Mouse (Mus musculus): ENCODE measurements around the gene Csmd2. TPM values are rescaled to one million over a fixed set of nuclear protein-coding genes. Genes with fewer than 3 reads are reported as not detected.

Csmd2 gene
- polyA plus RNA-seq, 1 experiment from 2014 or later: 0.05 TPM

DNA sequence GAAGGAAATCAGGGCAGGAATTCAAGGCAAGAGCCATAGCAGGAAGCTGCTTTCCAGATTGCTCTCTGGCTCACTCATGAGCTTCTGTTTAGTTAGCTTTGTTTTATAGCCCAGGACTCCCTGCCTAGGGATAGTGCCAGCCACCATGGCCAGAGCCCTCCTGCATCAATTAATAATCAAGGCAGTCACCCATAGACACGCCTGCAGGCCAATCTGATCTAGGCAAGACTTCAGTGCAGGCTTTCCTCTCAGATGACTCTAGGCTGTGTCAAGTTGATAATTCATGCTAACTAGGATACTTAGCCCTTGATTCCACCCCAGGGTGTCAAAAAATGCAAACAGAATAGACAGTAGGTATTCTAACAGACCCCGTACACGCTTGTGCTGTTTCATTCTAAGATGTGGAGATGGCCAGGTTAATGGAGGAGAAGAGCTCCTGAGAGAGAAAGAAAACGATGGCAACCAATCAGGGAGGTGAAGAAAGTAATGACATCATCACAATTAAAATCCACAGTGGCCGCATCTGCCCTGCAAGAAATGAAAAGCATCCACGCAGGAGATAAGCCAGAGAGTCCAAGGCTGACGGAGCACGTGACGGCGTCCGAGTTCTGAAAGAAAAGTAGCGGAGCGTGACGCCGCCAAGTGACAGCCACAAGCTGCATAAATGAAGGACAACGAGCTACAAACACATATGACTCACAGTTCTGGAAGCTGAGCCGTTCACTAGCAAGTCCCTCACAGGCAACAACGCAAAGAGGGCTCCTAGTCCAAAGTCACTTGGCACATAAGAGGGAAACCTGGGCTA, 440.8 kb downstream of the Csmd2 start:
- Histone ChIP-seq H3K4me2 (ENCODE audit: low read depth, low read length) (peak overlapping the region; percentile 50), H3K9me3 (replicated peaks; ENCODE audit: control insufficient read depth, low read length) (no peaks in the 10 kb centered on the region), H3K9ac (ENCODE audit: low read length) (no peak overlapping the region), H3K4me1 (ENCODE audit: control insufficient read depth, insufficient read depth, low read length) (peaks cover 5% of the 10 kb centered on the region; the same call in 1 of the 2 replicates), H3K27me3 (ENCODE audit: control insufficient read depth, insufficient read depth, low read length) (no peaks in the 10 kb centered on the region), H3K4me3 (ENCODE audit: low read length) (peak overlapping the region; percentile 18), H3K36me3 (ENCODE audit: control insufficient read depth, insufficient read depth) (no peaks in the 10 kb centered on the region), H3K27ac (ENCODE audit: low read length) (no peak overlapping the region)
- WGBS: 46% methylated on average over 18 of the region's 18 CpGs
- ATAC-seq (replicated peaks; ENCODE audit: extremely low read depth, insufficient read depth, low FRiP score): peak; percentile 32; the same call in 1 of the 2 replicates

DNA sequence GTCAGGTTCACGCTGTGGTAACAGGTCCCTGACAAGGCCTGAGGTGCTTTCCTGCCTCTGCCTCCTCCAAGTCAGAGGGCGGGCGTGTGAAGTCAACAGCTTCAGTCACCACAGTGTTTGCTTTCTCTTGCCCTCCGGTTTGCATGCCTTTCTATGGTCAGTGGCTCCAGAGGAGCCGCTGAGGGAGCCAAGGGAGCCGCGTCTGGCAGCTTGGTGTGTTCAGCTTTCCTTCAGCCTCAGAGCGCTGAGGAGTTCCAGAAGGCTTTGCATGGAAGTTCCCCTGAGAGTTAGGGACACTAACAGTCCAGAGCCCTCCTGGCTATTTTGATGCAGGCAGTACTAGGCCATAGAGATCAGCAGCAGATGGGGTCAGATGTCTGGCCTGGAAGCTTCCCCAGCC, 441.9 kb downstream of the Csmd2 start:
- no peaks in the 10 kb centered on the region for H3K36me3 ChIP-seq (ENCODE audit: control insufficient read depth, insufficient read depth)
- H3K4me2 ChIP-seq (ENCODE audit: low read depth, low read length): no peak overlapping the region
- no peak overlapping the region for H3K4me3 ChIP-seq (ENCODE audit: low read length)
- H3K9me3 ChIP-seq (replicated peaks; ENCODE audit: control insufficient read depth, low read length): no peaks in the 10 kb centered on the region
- H3K4me1 ChIP-seq (ENCODE audit: control insufficient read depth, insufficient read depth, low read length): peaks cover 5% of the 10 kb centered on the region; the same call in 1 of the 2 replicates
- H3K27me3 ChIP-seq (ENCODE audit: control insufficient read depth, insufficient read depth, low read length): no peaks in the 10 kb centered on the region
- no peak overlapping the region for H3K27ac ChIP-seq (ENCODE audit: low read length)
- WGBS: 81% methylated on average over 8 of the region's 8 CpGs
- no peak overlapping the region for H3K9ac ChIP-seq (ENCODE audit: low read length)
- no peak for ATAC-seq (replicated peaks; ENCODE audit: extremely low read depth, insufficient read depth, low FRiP score)

DNA sequence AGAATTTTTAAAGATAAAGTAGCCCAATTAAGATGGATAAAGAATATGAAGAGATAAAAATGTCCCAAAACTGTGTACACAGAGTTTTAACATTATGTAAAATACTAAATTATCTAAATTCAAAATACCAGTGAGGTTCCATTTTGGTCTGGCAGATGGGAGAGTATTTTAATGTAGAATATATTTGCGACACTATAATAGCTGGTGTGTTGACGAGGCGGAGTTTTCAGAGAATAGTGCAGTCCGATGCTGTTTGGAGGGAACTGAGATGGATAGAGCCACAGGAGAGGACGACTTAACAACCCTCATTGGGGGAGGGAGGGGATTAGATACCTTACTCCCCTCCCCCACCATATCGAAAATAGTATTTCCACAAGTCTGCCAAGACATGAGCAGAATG, 452.9 kb downstream of the Csmd2 start:
- no peak for ATAC-seq (replicated peaks; ENCODE audit: extremely low read depth, insufficient read depth, low FRiP score)
- WGBS: 81% methylated on average over 6 of the region's 6 CpGs
- Histone ChIP-seq H3K9me3 (replicated peaks; ENCODE audit: control insufficient read depth, low read length) (no peaks in the 10 kb centered on the region), H3K4me3 (ENCODE audit: low read length) (no peak overlapping the region), H3K27me3 (ENCODE audit: control insufficient read depth, insufficient read depth, low read length) (no peaks in the 10 kb centered on the region), H3K36me3 (ENCODE audit: control insufficient read depth, insufficient read depth) (no peaks in the 10 kb centered on the region), H3K9ac (ENCODE audit: low read length) (no peak overlapping the region), H3K4me1 (ENCODE audit: control insufficient read depth, insufficient read depth, low read length) (no peaks in the 10 kb centered on the region), H3K4me2 (ENCODE audit: low read depth, low read length) (no peak overlapping the region), H3K27ac (ENCODE audit: low read length) (no peak overlapping the region)

DNA sequence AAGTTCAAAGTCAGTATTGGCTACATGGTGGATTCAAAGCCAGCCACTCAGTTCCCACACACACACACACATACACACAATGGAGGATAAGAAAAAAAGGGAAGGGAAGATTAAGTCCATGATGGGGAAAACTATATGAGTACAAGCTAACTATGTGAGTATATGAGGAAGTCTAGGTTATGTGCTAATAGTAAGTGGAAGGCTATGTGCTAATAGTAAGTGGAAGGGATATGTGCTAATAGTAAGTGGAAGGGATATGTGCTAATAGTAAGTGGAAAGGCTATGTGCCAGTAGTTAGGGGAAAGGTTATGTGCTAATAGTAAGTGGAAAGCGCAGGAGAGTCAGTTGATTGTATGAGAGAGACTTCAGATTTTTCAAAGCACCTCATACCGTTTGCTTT, 453.6 kb downstream of the Csmd2 start:
- no peak for ATAC-seq (replicated peaks; ENCODE audit: extremely low read depth, insufficient read depth, low FRiP score)
- Histone ChIP-seq H3K27ac (ENCODE audit: low read length) (no peak overlapping the region), H3K27me3 (ENCODE audit: control insufficient read depth, insufficient read depth, low read length) (no peaks in the 10 kb centered on the region), H3K36me3 (ENCODE audit: control insufficient read depth, insufficient read depth) (no peaks in the 10 kb centered on the region), H3K4me1 (ENCODE audit: control insufficient read depth, insufficient read depth, low read length) (no peaks in the 10 kb centered on the region), H3K9ac (ENCODE audit: low read length) (no peak overlapping the region), H3K9me3 (replicated peaks; ENCODE audit: control insufficient read depth, low read length) (no peaks in the 10 kb centered on the region), H3K4me3 (ENCODE audit: low read length) (no peak overlapping the region), H3K4me2 (ENCODE audit: low read depth, low read length) (no peak overlapping the region)
- 80% methylated on average over 2 of the region's 2 CpGs for WGBS

DNA sequence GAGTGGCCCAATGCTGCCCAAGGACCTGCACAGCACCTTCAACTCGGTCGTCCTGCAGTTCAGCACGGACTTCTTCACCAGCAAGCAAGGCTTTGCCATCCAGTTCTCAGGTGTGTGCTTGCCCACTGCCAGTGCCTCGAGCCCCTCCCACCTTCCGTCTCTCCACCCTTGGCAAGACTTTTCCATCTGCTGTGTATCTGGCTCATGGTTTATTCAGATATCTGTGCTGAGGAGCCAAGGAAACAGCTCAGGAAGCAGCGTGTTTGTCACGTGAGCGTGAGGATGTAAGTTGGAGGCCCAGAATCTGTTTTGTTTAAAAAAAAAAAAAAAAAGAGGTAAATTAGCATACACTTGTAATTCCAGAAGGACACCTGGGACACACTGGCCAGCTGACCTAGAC, 455.1 kb downstream of the Csmd2 start:
- H3K27me3 ChIP-seq (ENCODE audit: control insufficient read depth, insufficient read depth, low read length): no peaks in the 10 kb centered on the region
- no peaks in the 10 kb centered on the region for H3K36me3 ChIP-seq (ENCODE audit: control insufficient read depth, insufficient read depth)
- no peaks in the 10 kb centered on the region for H3K4me1 ChIP-seq (ENCODE audit: control insufficient read depth, insufficient read depth, low read length)
- H3K4me3 ChIP-seq (ENCODE audit: low read length): no peak overlapping the region
- 70% methylated on average over 8 of the region's 8 CpGs for WGBS
- no peaks in the 10 kb centered on the region for H3K9me3 ChIP-seq (replicated peaks; ENCODE audit: control insufficient read depth, low read length)
- no peak overlapping the region for H3K9ac ChIP-seq (ENCODE audit: low read length)
- no peak for ATAC-seq (replicated peaks; ENCODE audit: extremely low read depth, insufficient read depth, low FRiP score)
- H3K4me2 ChIP-seq (ENCODE audit: low read depth, low read length): no peak overlapping the region
- H3K27ac ChIP-seq (ENCODE audit: low read length): no peak overlapping the region

DNA sequence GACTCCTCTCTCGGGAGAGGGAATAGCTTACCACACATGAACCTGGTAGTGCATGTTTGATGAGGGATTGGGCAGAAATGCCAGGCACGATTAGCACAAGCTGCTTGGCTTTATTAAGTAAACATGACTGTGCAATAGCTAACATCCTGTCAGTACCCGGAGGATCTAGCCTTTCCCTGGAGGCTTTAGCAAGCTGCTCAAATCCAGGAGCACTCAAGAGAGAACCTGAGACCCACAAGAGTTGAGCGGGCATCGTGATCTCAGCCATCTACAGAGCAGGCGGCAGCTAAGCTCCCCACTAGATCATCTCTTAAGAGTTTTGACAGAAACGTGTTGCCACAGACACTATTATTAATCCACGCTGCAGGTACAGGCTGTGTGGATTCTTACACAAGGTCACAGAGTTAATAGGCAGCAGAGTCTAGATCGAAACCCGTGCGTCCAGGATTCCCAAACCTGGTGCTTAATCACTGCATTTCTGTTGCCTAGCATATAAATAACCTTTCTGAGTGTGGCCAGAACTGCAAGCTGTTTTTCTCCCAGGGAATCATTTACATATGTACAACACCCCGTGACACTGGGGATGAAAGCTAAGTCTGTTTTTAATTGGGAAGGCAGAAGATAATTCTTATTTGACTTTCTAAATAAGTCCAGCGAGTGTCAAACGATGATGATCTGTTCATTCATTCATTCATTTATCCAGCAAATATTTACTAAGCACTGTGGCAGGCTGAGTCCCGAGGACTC, 458.0 kb downstream of the Csmd2 start:
- no peak overlapping the region for H3K4me3 ChIP-seq (ENCODE audit: low read length)
- H3K27ac ChIP-seq (ENCODE audit: low read length): no peak overlapping the region
- no peak overlapping the region for H3K4me2 ChIP-seq (ENCODE audit: low read depth, low read length)
- 61% methylated on average over 15 of the region's 15 CpGs for WGBS
- no peaks in the 10 kb centered on the region for H3K9me3 ChIP-seq (replicated peaks; ENCODE audit: control insufficient read depth, low read length)
- no peaks in the 10 kb centered on the region for H3K36me3 ChIP-seq (ENCODE audit: control insufficient read depth, insufficient read depth)
- peaks cover 3% of the 10 kb centered on the region; the same call in 1 of the 2 replicates for H3K4me1 ChIP-seq (ENCODE audit: control insufficient read depth, insufficient read depth, low read length)
- H3K27me3 ChIP-seq (ENCODE audit: control insufficient read depth, insufficient read depth, low read length): no peaks in the 10 kb centered on the region
- no peak overlapping the region for H3K9ac ChIP-seq (ENCODE audit: low read length)
- ATAC-seq (replicated peaks; ENCODE audit: extremely low read depth, insufficient read depth, low FRiP score): no peak

DNA sequence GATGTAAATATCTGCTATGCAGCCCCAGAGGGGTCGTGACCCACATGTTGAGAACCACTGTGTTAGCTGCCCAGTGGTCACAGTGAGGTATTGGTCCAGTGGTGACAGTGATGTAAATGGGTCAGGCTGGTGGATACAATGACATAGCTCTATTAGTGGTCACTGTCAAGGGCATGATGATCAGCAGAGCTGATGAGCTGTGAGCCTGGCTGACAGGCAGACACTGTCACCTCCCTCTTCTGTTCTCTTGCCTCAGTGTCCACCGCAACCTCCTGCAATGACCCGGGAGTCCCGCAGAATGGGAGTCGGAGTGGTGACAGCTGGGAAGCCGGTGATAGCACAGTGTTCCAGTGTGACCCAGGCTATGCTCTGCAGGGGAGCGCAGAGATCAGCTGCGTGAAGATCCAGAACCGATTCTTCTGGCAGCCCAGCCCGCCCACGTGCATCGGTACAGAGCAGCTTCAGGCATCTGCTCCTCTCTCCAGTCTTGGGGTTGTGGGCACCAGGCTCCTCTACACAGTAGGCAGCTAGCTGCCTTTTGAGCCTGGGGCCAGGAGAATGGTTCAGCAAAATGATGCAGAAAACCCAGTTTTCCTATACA, 461.3 kb downstream of the Csmd2 start:
- Histone ChIP-seq H3K9ac (ENCODE audit: low read length) (no peak overlapping the region), H3K9me3 (replicated peaks; ENCODE audit: control insufficient read depth, low read length) (no peaks in the 10 kb centered on the region), H3K4me2 (ENCODE audit: low read depth, low read length) (no peak overlapping the region), H3K4me1 (ENCODE audit: control insufficient read depth, insufficient read depth, low read length) (peaks cover 3% of the 10 kb centered on the region; the same call in 1 of the 2 replicates), H3K4me3 (ENCODE audit: low read length) (no peak overlapping the region), H3K27me3 (ENCODE audit: control insufficient read depth, insufficient read depth, low read length) (no peaks in the 10 kb centered on the region), H3K36me3 (ENCODE audit: control insufficient read depth, insufficient read depth) (no peaks in the 10 kb centered on the region), H3K27ac (ENCODE audit: low read length) (no peak overlapping the region)
- WGBS: 64% methylated on average over 12 of the region's 12 CpGs
- ATAC-seq (replicated peaks; ENCODE audit: extremely low read depth, insufficient read depth, low FRiP score): no peak

DNA sequence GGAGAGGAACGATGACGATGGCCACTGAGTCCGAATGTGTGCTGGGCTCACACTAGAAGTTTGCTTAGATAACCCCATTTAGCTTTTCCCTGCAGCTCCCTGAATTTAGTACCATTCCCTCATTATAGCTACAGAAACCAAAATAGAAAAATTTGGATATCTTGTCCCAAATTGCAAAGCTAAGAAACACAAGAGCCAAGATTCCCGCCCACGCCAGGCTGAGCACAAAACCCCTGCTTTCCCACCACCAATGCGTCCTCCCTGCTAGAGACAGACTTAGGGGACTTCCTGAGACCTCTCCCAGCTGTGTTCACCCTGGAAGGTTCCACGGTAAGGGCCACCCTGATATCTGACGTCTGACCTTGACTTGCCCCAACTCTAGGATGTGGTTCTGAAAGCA, 462.5 kb downstream of the Csmd2 start:
- ATAC-seq (replicated peaks; ENCODE audit: extremely low read depth, insufficient read depth, low FRiP score): no peak
- Histone ChIP-seq H3K9ac (ENCODE audit: low read length) (no peak overlapping the region), H3K4me1 (ENCODE audit: control insufficient read depth, insufficient read depth, low read length) (peaks cover 3% of the 10 kb centered on the region; the same call in 1 of the 2 replicates), H3K9me3 (replicated peaks; ENCODE audit: control insufficient read depth, low read length) (no peaks in the 10 kb centered on the region), H3K4me2 (ENCODE audit: low read depth, low read length) (no peak overlapping the region), H3K4me3 (ENCODE audit: low read length) (no peak overlapping the region), H3K36me3 (ENCODE audit: control insufficient read depth, insufficient read depth) (no peaks in the 10 kb centered on the region), H3K27me3 (ENCODE audit: control insufficient read depth, insufficient read depth, low read length) (no peaks in the 10 kb centered on the region), H3K27ac (ENCODE audit: low read length) (no peak overlapping the region)
- WGBS: 72% methylated on average over 8 of the region's 8 CpGs

DNA sequence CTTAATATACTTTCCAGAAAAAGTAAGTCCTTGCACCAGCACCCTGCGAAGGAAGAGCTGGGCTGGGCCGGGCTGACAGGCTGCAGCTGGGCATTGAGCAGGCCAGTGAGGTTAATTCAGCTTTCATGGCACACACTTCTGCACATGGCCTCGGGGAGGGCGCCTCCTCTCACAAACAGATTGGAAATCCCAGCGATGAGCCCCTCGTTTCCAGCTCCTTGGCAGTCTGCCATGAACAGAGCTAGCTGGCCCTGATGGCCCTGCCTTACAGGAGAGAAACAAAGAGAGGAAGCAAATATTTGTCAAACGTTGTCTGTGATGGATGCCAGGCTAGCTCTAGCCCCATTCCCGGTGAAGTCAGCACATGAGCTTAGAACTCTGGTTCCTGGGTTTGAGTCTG, 463.3 kb downstream of the Csmd2 start:
- Histone ChIP-seq H3K27me3 (ENCODE audit: control insufficient read depth, insufficient read depth, low read length) (no peaks in the 10 kb centered on the region), H3K4me1 (ENCODE audit: control insufficient read depth, insufficient read depth, low read length) (peaks cover 3% of the 10 kb centered on the region; the same call in 1 of the 2 replicates), H3K27ac (ENCODE audit: low read length) (no peak overlapping the region), H3K9ac (ENCODE audit: low read length) (no peak overlapping the region), H3K4me3 (ENCODE audit: low read length) (no peak overlapping the region), H3K4me2 (ENCODE audit: low read depth, low read length) (no peak overlapping the region), H3K36me3 (ENCODE audit: control insufficient read depth, insufficient read depth) (no peaks in the 10 kb centered on the region), H3K9me3 (replicated peaks; ENCODE audit: control insufficient read depth, low read length) (no peaks in the 10 kb centered on the region)
- peak; percentile 75 for ATAC-seq (replicated peaks; ENCODE audit: extremely low read depth, insufficient read depth, low FRiP score)
- 6% methylated on average over 8 of the region's 8 CpGs for WGBS

Measured in heart, embryonic 16.5 days (tissue).